ENCODE assay signal across 11 mouse cellular contexts in genomic region chr13:95442901-95443300, GRCm38 (mm10). TPM values are rescaled to one million over a fixed set of nuclear protein-coding genes. Genes with fewer than 3 reads are reported as not detected.
DNase-seq lines count a peak whose midpoint lies in the region; ATAC-seq lines count a peak whose summit lies in the region.
"Had no signal": no experiment of that assay in that cellular context is flagged by ENCODE, and none has a peak within 500 bp of the region (broad histone marks: within the 10 kb centered on the region; RNA-seq: fewer than 3 reads in every experiment).

No protein-coding gene starts in this region.

- no peak for DNase-seq in liver, embryonic 11.5 days (ENCODE audit: low spot score)
- peak; percentile 25 for DNase-seq in kidney, postnatal 14 days
- DNase-seq in retina, embryonic 14.5 days (ENCODE audit: low spot score) = peak; percentile 71
- DNase-seq in gastrocnemius, adult 8-10 months (ENCODE audit: low spot score in 2 of 2) = no peak
- DNase-seq in left cerebral cortex, postnatal 10 days (ENCODE audit: extremely low spot score in 1 of 2, low spot score in 2 of 2) = no peak
- DNase-seq: gastrocnemius, postnatal 36 days had no signal

- ATAC-seq in liver, embryonic 11.5 days (replicated peaks; ENCODE audit: low FRiP score) = no peak
- no peak for ATAC-seq in liver, embryonic 12.5 days
- ATAC-seq in forebrain, embryonic 16.5 days = no peak
- no peak for ATAC-seq in inflammation-experienced regulatory T-cells, adult 6 months

- H3K9ac ChIP-seq in liver, embryonic 11.5 days (ENCODE audit: low read depth, low read length) = no peak overlapping the region
- H3K9ac ChIP-seq in liver, embryonic 12.5 days = no peak overlapping the region
- no peak overlapping the region for H3K9ac ChIP-seq in forebrain, embryonic 16.5 days (replicated peaks; ENCODE audit: low read depth, low read length)
- H3K9ac ChIP-seq: liver, embryonic 14.5 days had no signal

- WGBS in liver, embryonic 11.5 days = 26% methylated on average over 4 of the region's 4 CpGs
- WGBS in liver, embryonic 12.5 days (ENCODE audit: insufficient replicate concordance) = 30% methylated on average over 4 of the region's 4 CpGs
- 17% methylated on average over 4 of the region's 4 CpGs for WGBS in forebrain, embryonic 16.5 days

- no peaks in the 10 kb centered on the region for H3K9me3 ChIP-seq in liver, embryonic 11.5 days (ENCODE audit: control insufficient read depth, low read length)
- H3K9me3 ChIP-seq in liver, embryonic 12.5 days (replicated peaks) = no peaks in the 10 kb centered on the region
- no peaks in the 10 kb centered on the region for H3K9me3 ChIP-seq in forebrain, embryonic 16.5 days (ENCODE audit: control insufficient read depth, low read length)

- H3K27me3 ChIP-seq in liver, embryonic 11.5 days (replicated peaks; ENCODE audit: control insufficient read depth, insufficient read depth, low read length) = peaks cover 39% of the 10 kb centered on the region
- peaks cover 56% of the 10 kb centered on the region for H3K27me3 ChIP-seq in liver, embryonic 12.5 days (replicated peaks)
- peaks cover 10% of the 10 kb centered on the region; the same call in 1 of the 2 replicates for H3K27me3 ChIP-seq in forebrain, embryonic 16.5 days (replicated peaks; ENCODE audit: control insufficient read depth, insufficient read depth, low read length)

- peak overlapping the region; percentile 64 for H3K4me2 ChIP-seq in liver, embryonic 11.5 days
- no peak overlapping the region for H3K4me2 ChIP-seq in liver, embryonic 12.5 days
- peak overlapping the region; percentile 95; the same call in 1 of the 2 replicates for H3K4me2 ChIP-seq in forebrain, embryonic 16.5 days (ENCODE audit: low read length)

- H3K27ac ChIP-seq in liver, embryonic 11.5 days (ENCODE audit: low read depth, low read length) = no peak overlapping the region
- no peak overlapping the region for H3K27ac ChIP-seq in liver, embryonic 12.5 days
- H3K27ac ChIP-seq in forebrain, embryonic 16.5 days (ENCODE audit: low read length) = no peak overlapping the region
- H3K27ac ChIP-seq: liver, embryonic 14.5 days had no signal

- intact Hi-C loops in left cerebral cortex, postnatal 10 days (cut with DNase I) = no loop called here

- no peaks in the 10 kb centered on the region for H3K4me1 ChIP-seq in liver, embryonic 11.5 days (replicated peaks; ENCODE audit: control insufficient read depth, insufficient read depth, low read length)
- H3K4me1 ChIP-seq in liver, embryonic 12.5 days = peaks cover 4% of the 10 kb centered on the region; the same call in 1 of the 2 replicates
- peaks cover 12% of the 10 kb centered on the region for H3K4me1 ChIP-seq in forebrain, embryonic 16.5 days (replicated peaks; ENCODE audit: control insufficient read depth, insufficient read depth, low read length)

- no peak overlapping the region for H3K4me3 ChIP-seq in liver, embryonic 11.5 days (ENCODE audit: low read depth, low read length)
- no peak overlapping the region for H3K4me3 ChIP-seq in liver, embryonic 12.5 days
- H3K4me3 ChIP-seq in forebrain, embryonic 16.5 days (replicated peaks; ENCODE audit: low read length) = no peak overlapping the region

- H3K36me3 ChIP-seq in liver, embryonic 11.5 days (ENCODE audit: control insufficient read depth, insufficient read depth, low read length) = no peaks in the 10 kb centered on the region
- H3K36me3 ChIP-seq in liver, embryonic 12.5 days = no peaks in the 10 kb centered on the region
- no peaks in the 10 kb centered on the region for H3K36me3 ChIP-seq in forebrain, embryonic 16.5 days (ENCODE audit: control insufficient read depth, insufficient read depth)

RNA-seq across cellular contexts. Expression of gene Crhbp, which starts 1.8 kb away (rescaled TPM):
- polyA plus RNA-seq in liver, embryonic 11.5 days (2014; fragmentation: Nextera tagmentation; extraction: Ambion mirVana) = 0.51 TPM in 1 of 2 replicates, not detected in the other
- polyA plus RNA-seq in liver, embryonic 12.5 days (2016; fragmentation: Nextera tagmentation; extraction: Ambion mirVana) = not detected in 2 replicates
- polyA plus RNA-seq in forebrain, embryonic 16.5 days (2015; fragmentation: Nextera tagmentation; extraction: Ambion mirVana) = 0.93 and 1.2 TPM in 2 replicates
- not detected for total RNA-seq in gastrocnemius, adult 8-10 months (2022)
- 10 to 100 TPM; 14.8 to 17.0 TPM for total RNA-seq in left cerebral cortex, postnatal 10 days (2021)
- polyA plus RNA-seq in inflammation-experienced regulatory T-cells, adult 6 months (2017; shearing (Covaris generic)) = not detected
- total RNA-seq: gastrocnemius, postnatal 36 days had no signal

RNA-seq across cellular contexts. Expression of gene S100z, which starts 35.6 kb away (rescaled TPM):
- polyA plus RNA-seq in liver, embryonic 11.5 days (2014; fragmentation: Nextera tagmentation; extraction: Ambion mirVana) = not detected in 2 replicates
- not detected in 2 replicates for polyA plus RNA-seq in liver, embryonic 12.5 days (2016; fragmentation: Nextera tagmentation; extraction: Ambion mirVana)
- not detected in 2 replicates for polyA plus RNA-seq in forebrain, embryonic 16.5 days (2015; fragmentation: Nextera tagmentation; extraction: Ambion mirVana)
- total RNA-seq in gastrocnemius, adult 8-10 months (2022) = 1 to 10 TPM in 2 of 4 experiments, not detected in 2; 1.2 to 1.6 TPM
- total RNA-seq in left cerebral cortex, postnatal 10 days (2021) = not detected
- not detected for polyA plus RNA-seq in inflammation-experienced regulatory T-cells, adult 6 months (2017; shearing (Covaris generic))
- polyA plus RNA-seq: cortical plate, adult 2 months; liver, embryonic 14.5 days had no signal

Comparison
In these comparisons a context has a peak if more than half of its experiments do, and no peak if none do; other contexts are left out.
1. DNase-seq: peak in kidney, postnatal 14 days (single experiment) and retina, embryonic 14.5 days (single experiment); none in liver, embryonic 11.5 days (single experiment), gastrocnemius, adult 8-10 months (0 of 2) and left cerebral cortex, postnatal 10 days (0 of 2).